Mouse (Mus musculus): ENCODE results near the gene Kank1. TPM values are rescaled to one million over a fixed set of nuclear protein-coding genes. Genes with fewer than 3 reads are reported as not detected.

Gene Kank1
- polyA plus RNA-seq, 1 experiment: 6.3 TPM

GRCm38 (mm10) chr19:25271591-25271990 is 34.8 kb downstream of the Kank1 start:
- Histone ChIP-seq H3K36me3 (ENCODE audit: control insufficient read depth, insufficient read depth, low read length) (no peaks in the 10 kb centered on the region), H3K27ac (ENCODE audit: insufficient read depth, low read depth, low read length) (no peak overlapping the region), H3K27me3 (ENCODE audit: control insufficient read depth, insufficient read depth, low read length) (no peaks in the 10 kb centered on the region), H3K4me1 (ENCODE audit: control insufficient read depth, insufficient read depth, insufficient read length, low read length) (peaks cover 11% of the 10 kb centered on the region; the same call in 1 of the 2 replicates), H3K4me3 (ENCODE audit: low read depth, low read length) (no peak overlapping the region)
- WGBS: 84% methylated on average over 9 of the region's 9 CpGs
- TF ChIP-seq CTCF (IDR thresholded peaks at IDR 0.05; ENCODE audit: extremely low read depth, insufficient read length, insufficient replicate concordance, low read depth, low read length) (no peak), POLR2A (IDR thresholded peaks at IDR 0.05; ENCODE audit: low read depth, low read length) (no peak)

GRCm38 (mm10) chr19:25273179-25273578 is 36.4 kb downstream of the Kank1 start:
- Histone ChIP-seq H3K27ac (ENCODE audit: insufficient read depth, low read depth, low read length) (no peak overlapping the region), H3K4me1 (ENCODE audit: control insufficient read depth, insufficient read depth, insufficient read length, low read length) (peaks cover 4% of the 10 kb centered on the region; the same call in 1 of the 2 replicates), H3K27me3 (ENCODE audit: control insufficient read depth, insufficient read depth, low read length) (no peaks in the 10 kb centered on the region), H3K36me3 (ENCODE audit: control insufficient read depth, insufficient read depth, low read length) (no peaks in the 10 kb centered on the region), H3K4me3 (ENCODE audit: low read depth, low read length) (no peak overlapping the region)
- TF ChIP-seq CTCF (IDR thresholded peaks at IDR 0.05; ENCODE audit: extremely low read depth, insufficient read length, insufficient replicate concordance, low read depth, low read length) (no peak), POLR2A (IDR thresholded peaks at IDR 0.05; ENCODE audit: low read depth, low read length) (no peak)

- Histone ChIP-seq H3K27ac (ENCODE audit: insufficient read depth, low read depth, low read length) (no peak overlapping the region), H3K4me3 (ENCODE audit: low read depth, low read length) (no peak overlapping the region), H3K4me1 (ENCODE audit: control insufficient read depth, insufficient read depth, insufficient read length, low read length) (no peaks in the 10 kb centered on the region), H3K36me3 (ENCODE audit: control insufficient read depth, insufficient read depth, low read length) (no peaks in the 10 kb centered on the region), H3K27me3 (ENCODE audit: control insufficient read depth, insufficient read depth, low read length) (no peaks in the 10 kb centered on the region)
- 91% methylated on average over 15 of the region's 15 CpGs for WGBS
- TF ChIP-seq POLR2A (IDR thresholded peaks at IDR 0.05; ENCODE audit: low read depth, low read length) (no peak), CTCF (IDR thresholded peaks at IDR 0.05; ENCODE audit: extremely low read depth, insufficient read length, insufficient replicate concordance, low read depth, low read length) (no peak)
Measured at GRCm38 (mm10) chr19:25276600-25277395, 40.0 kb downstream of the Kank1 start.

GRCm38 (mm10) chr19:25277761-25278160 is 41.0 kb downstream of the Kank1 start:
- Histone ChIP-seq H3K27ac (ENCODE audit: insufficient read depth, low read depth, low read length) (no peak overlapping the region), H3K36me3 (ENCODE audit: control insufficient read depth, insufficient read depth, low read length) (no peaks in the 10 kb centered on the region), H3K27me3 (ENCODE audit: control insufficient read depth, insufficient read depth, low read length) (no peaks in the 10 kb centered on the region), H3K4me1 (ENCODE audit: control insufficient read depth, insufficient read depth, insufficient read length, low read length) (no peaks in the 10 kb centered on the region), H3K4me3 (ENCODE audit: low read depth, low read length) (no peak overlapping the region)
- TF ChIP-seq POLR2A (IDR thresholded peaks at IDR 0.05; ENCODE audit: low read depth, low read length): no peak
- TF ChIP-seq CTCF (IDR thresholded peaks at IDR 0.05; ENCODE audit: extremely low read depth, insufficient read length, insufficient replicate concordance, low read depth, low read length): no peak
- 77% methylated on average over 5 of the region's 5 CpGs for WGBS

GRCm38 (mm10) chr19:25279603-25280002 is 42.8 kb downstream of the Kank1 start:
- 87% methylated on average over 5 of the region's 5 CpGs for WGBS
- no peaks in the 10 kb centered on the region for H3K27me3 ChIP-seq (ENCODE audit: control insufficient read depth, insufficient read depth, low read length)
- no peaks in the 10 kb centered on the region for H3K36me3 ChIP-seq (ENCODE audit: control insufficient read depth, insufficient read depth, low read length)
- H3K4me1 ChIP-seq (ENCODE audit: control insufficient read depth, insufficient read depth, insufficient read length, low read length): no peaks in the 10 kb centered on the region; the same call in 1 of the 2 replicates
- TF ChIP-seq POLR2A (IDR thresholded peaks at IDR 0.05; ENCODE audit: low read depth, low read length): no peak
- no peak for TF ChIP-seq CTCF (IDR thresholded peaks at IDR 0.05; ENCODE audit: extremely low read depth, insufficient read length, insufficient replicate concordance, low read depth, low read length)
- no peak overlapping the region for H3K27ac ChIP-seq (ENCODE audit: insufficient read depth, low read depth, low read length)
- H3K4me3 ChIP-seq (ENCODE audit: low read depth, low read length): no peak overlapping the region

GRCm38 (mm10) chr19:25283665-25284064 is 46.9 kb downstream of the Kank1 start:
- Histone ChIP-seq H3K27me3 (ENCODE audit: control insufficient read depth, insufficient read depth, low read length) (no peaks in the 10 kb centered on the region), H3K27ac (ENCODE audit: insufficient read depth, low read depth, low read length) (no peak overlapping the region), H3K4me3 (ENCODE audit: low read depth, low read length) (no peak overlapping the region), H3K4me1 (ENCODE audit: control insufficient read depth, insufficient read depth, insufficient read length, low read length) (no peaks in the 10 kb centered on the region; the same call in 1 of the 2 replicates), H3K36me3 (ENCODE audit: control insufficient read depth, insufficient read depth, low read length) (no peaks in the 10 kb centered on the region)
- 30% methylated on average over 2 of the region's 2 CpGs for WGBS
- TF ChIP-seq CTCF (IDR thresholded peaks at IDR 0.05; ENCODE audit: extremely low read depth, insufficient read length, insufficient replicate concordance, low read depth, low read length) (no peak), POLR2A (IDR thresholded peaks at IDR 0.05; ENCODE audit: low read depth, low read length) (no peak)

- Histone ChIP-seq H3K36me3 (ENCODE audit: control insufficient read depth, insufficient read depth, low read length) (no peaks in the 10 kb centered on the region), H3K4me3 (ENCODE audit: low read depth, low read length) (no peak overlapping the region), H3K27me3 (ENCODE audit: control insufficient read depth, insufficient read depth, low read length) (no peaks in the 10 kb centered on the region), H3K27ac (ENCODE audit: insufficient read depth, low read depth, low read length) (no peak overlapping the region), H3K4me1 (ENCODE audit: control insufficient read depth, insufficient read depth, insufficient read length, low read length) (no peaks in the 10 kb centered on the region; the same call in 1 of the 2 replicates)
- whole genome bisulfite sequencing: 26% methylated on average over 5 of the region's 5 CpGs
- TF ChIP-seq CTCF (IDR thresholded peaks at IDR 0.05; ENCODE audit: extremely low read depth, insufficient read length, insufficient replicate concordance, low read depth, low read length) (no peak), POLR2A (IDR thresholded peaks at IDR 0.05; ENCODE audit: low read depth, low read length) (no peak)
Measured at GRCm38 (mm10) chr19:25285756-25286538, 49.2 kb downstream of the Kank1 start.
